Mouse (Mus musculus) G1E (cell line): ENCODE results near the gene Celf2.

Experiments used
- CTCF ChIP-seq: IDR thresholded peaks from 2 replicates; pipeline ENCODE4 v1.5.1; 2012; ENCODE audit warnings: low read depth, low read length, inconsistent platforms, mixed read lengths
- GATA1 ChIP-seq: IDR thresholded peaks from 2 replicates; pipeline ENCODE4 v1.6.1; 2012; ENCODE audit warnings: borderline replicate concordance, low read length, inconsistent platforms, mixed read lengths
- GATA2 ChIP-seq: IDR thresholded peaks from 2 replicates; pipeline ENCODE4 v1.6.1; 2012; ENCODE audit warnings: low read depth, low read length, inconsistent platforms, borderline replicate concordance
- POLR2AphosphoS5 ChIP-seq: IDR thresholded peaks from 2 replicates; pipeline ENCODE4 v1.6.1; 2012; ENCODE audit warnings: low read depth, low read length, inconsistent platforms; ENCODE audit not compliant: insufficient replicate concordance
- TAL1 ChIP-seq: conservative IDR thresholded peaks from 2 replicates; pipeline ENCODE4 v1.6.1; 2012; ENCODE audit warnings: low read depth, low read length, inconsistent platforms, mixed read lengths

GRCm38 (mm10) chr2:7171087-7171696 is 338.2 kb downstream of the Celf2 start:
- no peak for TF ChIP-seq CTCF
- TF ChIP-seq GATA2: no peak
- TF ChIP-seq GATA1: no peak
- no peak for TF ChIP-seq TAL1
- no peak for TF ChIP-seq POLR2AphosphoS5
